Mouse (Mus musculus): Measurements from ENCODE around the gene Crispld2. TPM values are rescaled to one million over a fixed set of nuclear protein-coding genes. Genes with fewer than 3 reads are reported as not detected.

Crispld2 gene
- total and polyA plus RNA-seq, 3 experiments = 0.23 to 3.7 (median 0.45) TPM

DNA sequence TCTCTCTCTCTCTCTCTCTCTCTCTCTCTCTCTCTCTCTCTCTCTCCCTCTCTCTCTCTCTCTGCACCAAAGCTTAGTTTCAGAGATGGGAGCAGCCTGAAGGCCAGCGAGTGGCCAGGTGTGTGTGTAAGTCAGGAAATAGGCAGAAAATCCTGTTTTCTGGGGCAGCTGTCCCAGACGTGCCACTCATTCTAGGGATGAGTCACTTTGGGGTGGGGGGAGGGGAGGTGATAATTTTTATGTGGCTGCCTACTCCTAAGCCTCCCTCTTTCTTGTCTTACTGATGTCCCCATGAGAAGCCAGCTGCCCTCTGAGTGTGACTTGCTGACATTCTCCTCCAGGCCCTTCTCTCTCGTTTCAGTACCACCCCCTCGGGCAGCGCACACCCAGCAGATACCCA is 6.1 kb upstream of the Crispld2 start:
- Histone ChIP-seq H3K4me3 (ENCODE audit: low read depth, low read length) (no peak overlapping the region), H3K9me3 (replicated peaks) (no peaks in the 10 kb centered on the region), H3K36me3 (replicated peaks) (no peaks in the 10 kb centered on the region), H3K4me1 (ENCODE audit: insufficient read depth, low read depth, low read length) (no peaks in the 10 kb centered on the region; the same call in 1 of the 2 replicates), H3K27me3 (ENCODE audit: insufficient read depth, low read length) (peaks cover 32% of the 10 kb centered on the region)
- TF ChIP-seq POLR2AphosphoS5 (IDR thresholded peaks at IDR 0.05; ENCODE audit: insufficient replicate concordance, low read depth, low read length) (no peak), GATA1 (IDR thresholded peaks at IDR 0.05; ENCODE audit: borderline replicate concordance, low read length) (no peak), TAL1 (conservative IDR thresholded peaks at IDR 0.05; ENCODE audit: low read depth, low read length) (no peak), CTCF (IDR thresholded peaks at IDR 0.05; ENCODE audit: low read depth, low read length) (no peak), GATA2 (IDR thresholded peaks at IDR 0.05; ENCODE audit: borderline replicate concordance, low read depth, low read length) (no peak)
- DNase-seq (ENCODE audit: low spot score) (no peak), ATAC-seq (ENCODE audit: extremely low read depth, insufficient number of reproducible peaks, low FRiP score, poor library complexity, severe bottlenecking) (no peak)

DNA sequence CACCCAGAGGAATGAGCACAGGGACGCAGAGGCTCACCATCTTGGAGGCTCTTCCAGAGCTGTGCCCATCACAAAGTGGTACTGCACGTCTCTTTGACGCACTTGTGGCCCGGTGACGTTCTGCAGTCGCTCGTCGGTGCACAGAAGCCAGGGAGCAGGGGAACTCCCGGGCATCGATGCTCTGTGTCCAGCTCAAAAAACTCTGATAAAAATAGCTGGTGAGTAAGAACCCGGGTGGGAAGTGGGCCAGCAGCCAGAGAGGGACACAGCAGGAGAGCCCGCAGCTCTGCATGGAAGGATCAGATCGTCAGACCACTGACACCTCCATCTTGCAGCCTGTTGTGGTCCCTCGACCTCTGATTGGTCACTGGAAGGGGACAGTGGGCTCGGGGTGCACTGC is 4.2 kb upstream of the Crispld2 start:
- no peak for ATAC-seq (ENCODE audit: extremely low read depth, insufficient number of reproducible peaks, low FRiP score, poor library complexity, severe bottlenecking)

GRCm38 (mm10) chr8:119994114-119994513 is 1.9 kb downstream of the Crispld2 start:
- H3K4me1 ChIP-seq (ENCODE audit: insufficient read depth, low read depth, low read length) = no peaks in the 10 kb centered on the region
- TF ChIP-seq TAL1 (conservative IDR thresholded peaks at IDR 0.05; ENCODE audit: low read depth, low read length) (no peak), GATA2 (IDR thresholded peaks at IDR 0.05; ENCODE audit: borderline replicate concordance, low read depth, low read length) (no peak), GATA1 (IDR thresholded peaks at IDR 0.05; ENCODE audit: borderline replicate concordance, low read length) (no peak), POLR2AphosphoS5 (IDR thresholded peaks at IDR 0.05; ENCODE audit: insufficient replicate concordance, low read depth, low read length) (no peak), CTCF (IDR thresholded peaks at IDR 0.05; ENCODE audit: low read depth, low read length) (no peak)
- H3K27me3 ChIP-seq (ENCODE audit: insufficient read depth, low read length) = peaks cover 54% of the 10 kb centered on the region
- no peaks in the 10 kb centered on the region for H3K9me3 ChIP-seq (replicated peaks)
- no peak for DNase-seq (ENCODE audit: low spot score)
- no peak overlapping the region for H3K4me3 ChIP-seq (ENCODE audit: low read depth, low read length)
- H3K36me3 ChIP-seq (replicated peaks) = no peaks in the 10 kb centered on the region
- ATAC-seq (ENCODE audit: extremely low read depth, insufficient number of reproducible peaks, low FRiP score, poor library complexity, severe bottlenecking) = no peak

More for the DNA sequence above, 4.2 kb upstream of the Crispld2 start:
- TF ChIP-seq CTCF (IDR thresholded peaks at IDR 0.05; ENCODE audit: low read depth, low read length) (no peak), TAL1 (conservative IDR thresholded peaks at IDR 0.05; ENCODE audit: low read depth, low read length) (no peak), POLR2AphosphoS5 (IDR thresholded peaks at IDR 0.05; ENCODE audit: insufficient replicate concordance, low read depth, low read length) (no peak), GATA1 (IDR thresholded peaks at IDR 0.05; ENCODE audit: borderline replicate concordance, low read length) (no peak), GATA2 (IDR thresholded peaks at IDR 0.05; ENCODE audit: borderline replicate concordance, low read depth, low read length) (no peak)
- Histone ChIP-seq H3K36me3 (replicated peaks) (no peaks in the 10 kb centered on the region), H3K9me3 (replicated peaks) (no peaks in the 10 kb centered on the region), H3K27me3 (ENCODE audit: insufficient read depth, low read length) (peaks cover 32% of the 10 kb centered on the region), H3K4me3 (ENCODE audit: low read depth, low read length) (no peak overlapping the region), H3K4me1 (ENCODE audit: insufficient read depth, low read depth, low read length) (no peaks in the 10 kb centered on the region; the same call in 1 of the 2 replicates)
- DNase-seq (ENCODE audit: low spot score) = no peak

GRCm38 (mm10) chr8:119994556-119994955 is 2.3 kb downstream of the Crispld2 start:
- Histone ChIP-seq H3K4me3 (ENCODE audit: low read depth, low read length) (no peak overlapping the region), H3K27me3 (ENCODE audit: insufficient read depth, low read length) (peaks cover 54% of the 10 kb centered on the region), H3K36me3 (replicated peaks) (no peaks in the 10 kb centered on the region), H3K9me3 (replicated peaks) (0 out of 2 replicates have a peak, but pooled peaks cover under 1% of the 10 kb centered on the region), H3K4me1 (ENCODE audit: insufficient read depth, low read depth, low read length) (no peaks in the 10 kb centered on the region)
- ATAC-seq (ENCODE audit: extremely low read depth, insufficient number of reproducible peaks, low FRiP score, poor library complexity, severe bottlenecking) = no peak
- no peak for TF ChIP-seq CTCF (IDR thresholded peaks at IDR 0.05; ENCODE audit: low read depth, low read length)
- DNase-seq (ENCODE audit: low spot score) = no peak

GRCm38 (mm10) chr8:119997266-119997665 is 5.0 kb downstream of the Crispld2 start:
- Histone ChIP-seq H3K4me1 (ENCODE audit: insufficient read depth, low read depth, low read length) (no peaks in the 10 kb centered on the region), H3K4me3 (ENCODE audit: low read depth, low read length) (no peak overlapping the region), H3K27me3 (ENCODE audit: insufficient read depth, low read length) (peaks cover 40% of the 10 kb centered on the region), H3K9me3 (replicated peaks) (0 out of 2 replicates have a peak, but pooled peaks cover 2% of the 10 kb centered on the region), H3K36me3 (replicated peaks) (no peaks in the 10 kb centered on the region)
- no peak for ATAC-seq (ENCODE audit: extremely low read depth, insufficient number of reproducible peaks, low FRiP score, poor library complexity, severe bottlenecking)
- DNase-seq (ENCODE audit: low spot score) = no peak
- TF ChIP-seq TAL1 (conservative IDR thresholded peaks at IDR 0.05; ENCODE audit: low read depth, low read length) = no peak
- no peak for TF ChIP-seq GATA2 (IDR thresholded peaks at IDR 0.05; ENCODE audit: borderline replicate concordance, low read depth, low read length)
- TF ChIP-seq POLR2AphosphoS5 (IDR thresholded peaks at IDR 0.05; ENCODE audit: insufficient replicate concordance, low read depth, low read length) = no peak
- no peak for TF ChIP-seq GATA1 (IDR thresholded peaks at IDR 0.05; ENCODE audit: borderline replicate concordance, low read length)
- TF ChIP-seq CTCF (IDR thresholded peaks at IDR 0.05; ENCODE audit: low read depth, low read length) = no peak

GRCm38 (mm10) chr8:120000461-120000860 is 8.2 kb downstream of the Crispld2 start:
- ATAC-seq (ENCODE audit: extremely low read depth, insufficient number of reproducible peaks, low FRiP score, poor library complexity, severe bottlenecking) = no peak
- TF ChIP-seq POLR2AphosphoS5 (IDR thresholded peaks at IDR 0.05; ENCODE audit: insufficient replicate concordance, low read depth, low read length) (no peak), TAL1 (conservative IDR thresholded peaks at IDR 0.05; ENCODE audit: low read depth, low read length) (no peak), CTCF (IDR thresholded peaks at IDR 0.05; ENCODE audit: low read depth, low read length) (no peak), GATA2 (IDR thresholded peaks at IDR 0.05; ENCODE audit: borderline replicate concordance, low read depth, low read length) (no peak)
- H3K4me1 ChIP-seq (ENCODE audit: insufficient read depth, low read depth, low read length) = peaks cover 4% of the 10 kb centered on the region
- peaks cover 41% of the 10 kb centered on the region for H3K27me3 ChIP-seq (ENCODE audit: insufficient read depth, low read length)
- no peak for DNase-seq (ENCODE audit: low spot score)
- 0 out of 2 replicates have a peak, but pooled peaks cover 2% of the 10 kb centered on the region for H3K9me3 ChIP-seq (replicated peaks)
- no peaks in the 10 kb centered on the region for H3K36me3 ChIP-seq (replicated peaks)
- H3K4me3 ChIP-seq (ENCODE audit: low read depth, low read length) = no peak overlapping the region
